Mouse (Mus musculus): ENCODE data around the gene Tirap.

- TF ChIP-seq POLR2A (IDR thresholded peaks at IDR 0.05; ENCODE audit: low read depth, low read length) (no peak), CTCF (IDR thresholded peaks at IDR 0.05; ENCODE audit: extremely low read depth, insufficient read length, insufficient replicate concordance, low read depth, low read length) (no peak)
These were observed 62.1 kb downstream of the Tirap start for GRCm38 (mm10) chr9:35138029-35138428.
